Mouse (Mus musculus) forelimb bud, embryonic 11.5 days (tissue): ENCODE measurements around the gene Ankrd11.
"Not testable (repeated sequence)": the region's sequence is repeated elsewhere in the genome, so short reads cannot be mapped to it uniquely, and the experiment has no call there.

Experiments
- DNase-seq: peaks from one replicate; pipeline ENCODE4 v3.0.0-alpha.2; 2012; ENCODE audit warnings: low read depth, low spot score

Gene Ankrd11

GRCm38 (mm10) chr8:123040110-123040650, 1.9 kb downstream of the Ankrd11 start:
- no peak for DNase-seq

- no peak for DNase-seq
Observed at GRCm38 (mm10) chr8:123039376-123040109, 2.5 kb downstream of the Ankrd11 start.

GRCm38 (mm10) chr8:123038351-123038750, 3.7 kb downstream of the Ankrd11 start:
- DNase-seq, result no peak

GRCm38 (mm10) chr8:123037487-123037886, 4.6 kb downstream of the Ankrd11 start:
- DNase-seq, result no peak

GRCm38 (mm10) chr8:123036956-123037355, 5.1 kb downstream of the Ankrd11 start:
- DNase-seq, result no peak

GRCm38 (mm10) chr8:123034171-123034570, 7.9 kb downstream of the Ankrd11 start:
- no peak for DNase-seq

- no peak for DNase-seq
Observed at GRCm38 (mm10) chr8:123033431-123033830, 8.6 kb downstream of the Ankrd11 start.

GRCm38 (mm10) chr8:123032730-123033129, 9.3 kb downstream of the Ankrd11 start:
- DNase-seq, result no peak

- no peak for DNase-seq
Observed at GRCm38 (mm10) chr8:123031321-123031978, 10.6 kb downstream of the Ankrd11 start.

- DNase-seq, result not testable (repeated sequence)
Observed at GRCm38 (mm10) chr8:123030091-123030490, 12.0 kb downstream of the Ankrd11 start.

- DNase-seq, result no peak
Observed at GRCm38 (mm10) chr8:123027786-123028185, 14.3 kb downstream of the Ankrd11 start.

GRCm38 (mm10) chr8:123025951-123026351, 16.1 kb downstream of the Ankrd11 start:
- DNase-seq, result no peak

GRCm38 (mm10) chr8:123024226-123024625, 17.9 kb downstream of the Ankrd11 start:
- no peak for DNase-seq

GRCm38 (mm10) chr8:123022727-123023126, 19.4 kb downstream of the Ankrd11 start:
- no peak for DNase-seq

GRCm38 (mm10) chr8:123021259-123021658, 20.8 kb downstream of the Ankrd11 start:
- DNase-seq, result no peak

- no peak for DNase-seq
Observed at GRCm38 (mm10) chr8:123020859-123021258, 21.2 kb downstream of the Ankrd11 start.

- DNase-seq, result no peak
Observed at GRCm38 (mm10) chr8:123020084-123020483, 22.0 kb downstream of the Ankrd11 start.

- no peak for DNase-seq
Observed at GRCm38 (mm10) chr8:123018484-123019164, 23.5 kb downstream of the Ankrd11 start.

GRCm38 (mm10) chr8:123017143-123017542, 24.9 kb downstream of the Ankrd11 start:
- DNase-seq, result no peak

- DNase-seq, result no peak
Observed at GRCm38 (mm10) chr8:123015074-123015473, 27.0 kb downstream of the Ankrd11 start.

- DNase-seq, result no peak
Observed at GRCm38 (mm10) chr8:123014429-123014828, 27.6 kb downstream of the Ankrd11 start.

GRCm38 (mm10) chr8:123011321-123011720, 30.8 kb downstream of the Ankrd11 start:
- no peak for DNase-seq
